Mouse (Mus musculus): Measurements from ENCODE around the gene Galr2. TPM values are rescaled to one million over a fixed set of nuclear protein-coding genes. Genes with fewer than 3 reads are reported as not detected.
A peak's percentile ranks its signal among the peaks of the same experiment; 100 is the strongest.

The Galr2 gene
- polyA plus RNA-seq, 1 experiment = 0.85 TPM

DNA sequence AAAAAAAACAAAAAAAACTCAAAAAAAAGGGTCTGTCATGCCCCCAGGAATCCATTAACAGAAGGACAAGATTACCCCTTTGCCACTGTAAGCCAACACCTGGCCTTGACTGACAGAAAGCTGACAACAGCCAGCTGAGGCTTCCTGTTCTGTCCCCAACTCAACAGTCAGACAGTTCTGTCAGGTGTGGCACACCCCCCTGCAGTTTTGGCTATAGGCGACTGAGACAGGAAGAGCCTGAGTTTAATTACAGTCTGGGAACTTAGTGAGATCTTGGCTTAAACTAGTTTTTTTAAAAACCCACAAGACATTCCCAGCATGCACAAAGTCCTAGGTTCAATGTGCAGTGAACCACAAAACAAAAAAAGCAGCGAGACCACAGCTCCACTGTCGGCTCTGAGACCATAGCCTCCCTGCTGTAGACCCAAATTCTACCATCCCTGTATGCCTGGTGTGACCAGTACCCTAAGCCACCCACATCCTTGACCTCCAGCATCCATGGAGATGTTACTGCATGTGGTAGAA lies 27.6 kb upstream of the Galr2 start:
- Histone ChIP-seq H3K36me3 (ENCODE audit: control insufficient read depth, insufficient read depth) (peaks cover 75% of the 10 kb centered on the region), H3ac (ENCODE audit: control insufficient read depth, insufficient read length, low read depth) (no peak overlapping the region), H3K27me3 (ENCODE audit: control insufficient read depth, insufficient read depth, insufficient read length) (no peaks in the 10 kb centered on the region), H3K79me3 (ENCODE audit: low read depth) (peaks cover 4% of the 10 kb centered on the region), H3K79me2 (ENCODE audit: control insufficient read depth, insufficient read depth) (peaks cover 22% of the 10 kb centered on the region), H3K4me3 (ENCODE audit: insufficient read depth, poor library complexity, severe bottlenecking) (no peak overlapping the region)
- TF ChIP-seq MYOD1 (IDR thresholded peaks at IDR 0.05; ENCODE audit: control insufficient read depth, insufficient read length, low read depth) (no peak), CEBPB (IDR thresholded peaks at IDR 0.05; ENCODE audit: low read depth) (no peak), MAX (IDR thresholded peaks at IDR 0.05) (no peak), CTCF (IDR thresholded peaks at IDR 0.05; ENCODE audit: control insufficient read depth, insufficient read depth, insufficient read length) (no peak), USF1 (IDR thresholded peaks at IDR 0.05; ENCODE audit: low read depth) (no peak), MYOG (IDR thresholded peaks at IDR 0.05; ENCODE audit: control insufficient read depth, extremely low read depth, insufficient read length) (no peak), FOSL1 (IDR thresholded peaks at IDR 0.05; ENCODE audit: insufficient read depth, low read length, poor library complexity, severe bottlenecking) (no peak)

DNA sequence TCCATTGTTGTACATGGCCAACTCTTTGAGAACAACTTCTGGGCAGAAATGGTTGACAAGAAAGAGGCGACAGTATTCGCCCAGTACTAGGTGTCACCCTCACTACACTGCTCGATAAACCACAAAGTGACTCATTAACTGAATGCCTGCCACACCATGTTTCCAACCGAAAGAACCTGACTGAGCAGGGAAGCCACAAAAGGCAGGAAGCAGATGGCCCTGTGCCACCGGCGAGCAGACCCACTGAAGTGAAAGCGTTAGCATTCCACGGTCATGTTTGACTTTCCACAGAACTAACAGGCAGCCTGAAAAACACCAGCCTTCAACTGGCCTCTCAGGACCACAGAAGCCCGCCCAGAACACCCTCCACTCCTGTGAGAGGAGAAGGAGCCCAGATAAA lies 26.1 kb upstream of the Galr2 start:
- Histone ChIP-seq H3ac (ENCODE audit: control insufficient read depth, insufficient read length, low read depth) (no peak overlapping the region), H3K27me3 (ENCODE audit: control insufficient read depth, insufficient read depth, insufficient read length) (no peaks in the 10 kb centered on the region), H3K4me3 (ENCODE audit: insufficient read depth, poor library complexity, severe bottlenecking) (no peak overlapping the region), H3K79me2 (ENCODE audit: control insufficient read depth, insufficient read depth) (peaks cover 34% of the 10 kb centered on the region), H3K79me3 (ENCODE audit: low read depth) (peaks cover 9% of the 10 kb centered on the region), H3K36me3 (ENCODE audit: control insufficient read depth, insufficient read depth) (peaks cover 74% of the 10 kb centered on the region)
- TF ChIP-seq FOSL1 (IDR thresholded peaks at IDR 0.05; ENCODE audit: insufficient read depth, low read length, poor library complexity, severe bottlenecking) = peak; percentile 42
- TF ChIP-seq MYOD1 (IDR thresholded peaks at IDR 0.05; ENCODE audit: control insufficient read depth, insufficient read length, low read depth) = no peak

DNA sequence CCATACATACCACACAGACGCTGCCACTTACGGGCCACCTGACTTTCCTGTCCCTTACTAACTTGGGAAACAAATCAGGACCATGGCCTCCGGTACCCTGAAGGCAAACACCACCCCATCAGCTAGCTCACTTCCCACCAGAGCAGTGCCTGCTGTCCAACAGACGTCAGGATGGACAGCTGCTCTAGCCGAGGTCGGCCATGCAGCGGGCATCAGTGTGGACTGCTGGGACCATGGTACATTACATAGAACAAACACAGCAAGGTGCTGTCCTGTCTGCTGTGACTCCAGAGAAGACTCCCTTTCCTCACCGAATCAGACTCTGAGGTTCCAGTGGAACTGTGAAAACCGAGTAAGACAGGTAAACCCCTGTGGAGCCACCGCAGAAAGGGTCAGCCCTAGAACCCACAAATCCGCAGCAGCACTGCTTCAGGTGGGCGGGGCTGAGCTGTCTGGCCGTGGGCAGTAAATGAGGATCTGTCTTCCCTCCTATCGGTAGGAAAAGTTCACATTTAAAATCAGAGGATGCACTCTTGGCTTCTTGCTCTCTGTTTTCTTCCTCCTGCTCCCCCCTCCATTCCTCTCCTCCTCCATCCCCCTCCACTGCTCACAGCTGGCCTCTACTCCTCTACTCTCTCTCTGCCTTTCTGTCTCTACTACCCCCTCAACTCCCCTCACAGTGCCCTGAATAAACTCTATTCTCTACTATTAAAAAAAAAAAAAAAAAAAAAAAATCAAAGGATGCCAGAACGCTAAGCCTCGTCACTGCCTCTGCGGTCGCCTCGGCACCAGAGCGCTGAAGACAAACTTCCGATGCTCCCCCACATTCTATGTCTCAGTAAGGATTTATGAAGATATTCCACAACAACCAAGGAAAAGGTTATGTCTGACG lies 25.4 kb upstream of the Galr2 start:
- H3K4me3 ChIP-seq (ENCODE audit: insufficient read depth, poor library complexity, severe bottlenecking) = no peak overlapping the region
- no peaks in the 10 kb centered on the region for H3K27me3 ChIP-seq (ENCODE audit: control insufficient read depth, insufficient read depth, insufficient read length)
- peaks cover 75% of the 10 kb centered on the region for H3K36me3 ChIP-seq (ENCODE audit: control insufficient read depth, insufficient read depth)
- peaks cover 34% of the 10 kb centered on the region for H3K79me2 ChIP-seq (ENCODE audit: control insufficient read depth, insufficient read depth)
- H3ac ChIP-seq (ENCODE audit: control insufficient read depth, insufficient read length, low read depth) = peak overlapping the region; percentile 34
- peaks cover 9% of the 10 kb centered on the region for H3K79me3 ChIP-seq (ENCODE audit: low read depth)
- no peak for TF ChIP-seq CTCF (IDR thresholded peaks at IDR 0.05; ENCODE audit: control insufficient read depth, insufficient read depth, insufficient read length)
- TF ChIP-seq FOSL1 (IDR thresholded peaks at IDR 0.05; ENCODE audit: insufficient read depth, low read length, poor library complexity, severe bottlenecking) = no peak
- no peak for TF ChIP-seq CEBPB (IDR thresholded peaks at IDR 0.05; ENCODE audit: low read depth)
- no peak for TF ChIP-seq USF1 (IDR thresholded peaks at IDR 0.05; ENCODE audit: low read depth)
- TF ChIP-seq MAX (IDR thresholded peaks at IDR 0.05) = no peak
- no peak for TF ChIP-seq MYOG (IDR thresholded peaks at IDR 0.05; ENCODE audit: control insufficient read depth, extremely low read depth, insufficient read length)
- no peak for TF ChIP-seq MYOD1 (IDR thresholded peaks at IDR 0.05; ENCODE audit: control insufficient read depth, insufficient read length, low read depth)

DNA sequence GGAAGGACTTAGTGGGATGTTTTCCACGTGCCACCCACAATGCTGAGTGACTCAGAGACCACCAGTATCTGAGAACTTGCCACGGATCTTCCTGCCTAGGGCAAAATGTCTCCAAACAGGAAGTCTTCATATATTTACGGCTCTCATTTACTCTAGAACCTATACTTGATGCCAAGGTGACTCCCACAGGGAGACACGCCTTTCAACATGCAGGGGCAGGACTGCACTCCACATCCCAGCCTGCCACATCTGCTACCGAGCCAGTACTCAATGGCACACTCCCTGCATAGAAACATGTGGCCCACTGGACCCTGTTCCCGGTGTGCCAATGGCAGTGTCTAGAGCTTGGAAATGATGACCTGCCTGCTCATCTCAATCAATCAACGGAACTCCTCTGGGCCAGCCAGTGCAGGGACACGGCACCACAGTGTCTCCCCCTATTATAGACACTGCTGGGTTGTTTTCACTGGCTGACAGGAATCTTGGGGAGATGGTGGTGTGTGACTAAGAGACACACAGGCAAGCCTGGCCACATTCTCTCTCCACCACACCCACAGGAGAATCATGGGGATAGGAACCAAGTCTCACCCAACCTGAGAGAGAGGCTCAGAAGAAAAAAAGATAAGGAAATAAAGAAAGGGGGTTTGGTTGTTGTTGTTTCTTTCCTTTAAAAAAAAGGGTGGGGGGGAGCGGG lies 24.6 kb upstream of the Galr2 start:
- no peaks in the 10 kb centered on the region for H3K27me3 ChIP-seq (ENCODE audit: control insufficient read depth, insufficient read depth, insufficient read length)

DNA sequence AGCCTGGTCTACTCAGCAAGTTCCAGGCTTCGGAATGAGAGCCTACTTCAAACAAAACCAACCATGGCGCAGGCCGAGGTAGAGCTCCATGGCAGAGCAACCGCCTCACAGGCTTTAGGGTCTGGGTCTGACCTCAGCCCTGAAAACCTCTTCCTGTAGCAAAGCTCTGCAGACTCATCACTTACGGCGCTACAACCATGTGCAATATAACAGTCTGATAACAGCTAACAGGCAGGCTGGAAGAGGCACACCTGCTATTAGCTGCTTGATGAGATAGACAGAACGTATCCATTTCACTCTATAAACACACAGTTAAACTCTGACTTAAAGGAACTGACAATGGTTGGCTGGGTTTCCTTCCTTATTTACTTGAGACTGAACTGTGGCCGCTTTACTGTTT lies 21.3 kb upstream of the Galr2 start:
- TF ChIP-seq MAX (IDR thresholded peaks at IDR 0.05) = peak; percentile 10
- TF ChIP-seq FOSL1 (IDR thresholded peaks at IDR 0.05; ENCODE audit: insufficient read depth, low read length, poor library complexity, severe bottlenecking) = no peak
- peak; percentile 57 for TF ChIP-seq MYOD1 (IDR thresholded peaks at IDR 0.05; ENCODE audit: control insufficient read depth, insufficient read length, low read depth)
- peaks cover 34% of the 10 kb centered on the region for H3K79me2 ChIP-seq (ENCODE audit: control insufficient read depth, insufficient read depth)
- H3K36me3 ChIP-seq (ENCODE audit: control insufficient read depth, insufficient read depth) = peaks cover 80% of the 10 kb centered on the region
- H3ac ChIP-seq (ENCODE audit: control insufficient read depth, insufficient read length, low read depth) = no peak overlapping the region
- peaks cover 9% of the 10 kb centered on the region for H3K79me3 ChIP-seq (ENCODE audit: low read depth)
- H3K27me3 ChIP-seq (ENCODE audit: control insufficient read depth, insufficient read depth, insufficient read length) = no peaks in the 10 kb centered on the region
- no peak overlapping the region for H3K4me3 ChIP-seq (ENCODE audit: insufficient read depth, poor library complexity, severe bottlenecking)

More for the DNA sequence above, 24.6 kb upstream of the Galr2 start:
- TF ChIP-seq MAX (IDR thresholded peaks at IDR 0.05) = peak; percentile 76
- no peak for TF ChIP-seq CTCF (IDR thresholded peaks at IDR 0.05; ENCODE audit: control insufficient read depth, insufficient read depth, insufficient read length)
- peak; percentile 55 for TF ChIP-seq FOSL1 (IDR thresholded peaks at IDR 0.05; ENCODE audit: insufficient read depth, low read length, poor library complexity, severe bottlenecking)
- no peak for TF ChIP-seq MYOD1 (IDR thresholded peaks at IDR 0.05; ENCODE audit: control insufficient read depth, insufficient read length, low read depth)
- peak; percentile 27 for TF ChIP-seq USF1 (IDR thresholded peaks at IDR 0.05; ENCODE audit: low read depth)
- TF ChIP-seq MYOG (IDR thresholded peaks at IDR 0.05; ENCODE audit: control insufficient read depth, extremely low read depth, insufficient read length) = no peak
- no peak for TF ChIP-seq CEBPB (IDR thresholded peaks at IDR 0.05; ENCODE audit: low read depth)
- peaks cover 77% of the 10 kb centered on the region for H3K36me3 ChIP-seq (ENCODE audit: control insufficient read depth, insufficient read depth)
- peak overlapping the region; percentile 19 for H3ac ChIP-seq (ENCODE audit: control insufficient read depth, insufficient read length, low read depth)
- no peak overlapping the region for H3K4me3 ChIP-seq (ENCODE audit: insufficient read depth, poor library complexity, severe bottlenecking)
- H3K79me3 ChIP-seq (ENCODE audit: low read depth) = peaks cover 9% of the 10 kb centered on the region
- H3K79me2 ChIP-seq (ENCODE audit: control insufficient read depth, insufficient read depth) = peaks cover 34% of the 10 kb centered on the region
